Mouse (Mus musculus) erythroblast, embryonic 14.5 days (primary cell): ENCODE measurements around the gene Rprd1b.

Experiments used
- GATA1 ChIP-seq: IDR thresholded peaks from 2 replicates; pipeline ENCODE4 v1.6.1; 2012; ENCODE audit warnings: low read length, inconsistent platforms, mixed read lengths
- TAL1 ChIP-seq: IDR thresholded peaks from 3 replicates; pipeline ENCODE4 v1.6.1; 2012; ENCODE audit warnings: low read length, inconsistent platforms, mixed read lengths

- TF ChIP-seq TAL1 = no peak
- TF ChIP-seq GATA1 = no peak
Observed at GRCm38 (mm10) chr2:158151077-158151476, 122.8 kb downstream of the Rprd1b start.
